Mouse (Mus musculus): ENCODE measurements around the gene Taar4.

Taar4 gene

DNA sequence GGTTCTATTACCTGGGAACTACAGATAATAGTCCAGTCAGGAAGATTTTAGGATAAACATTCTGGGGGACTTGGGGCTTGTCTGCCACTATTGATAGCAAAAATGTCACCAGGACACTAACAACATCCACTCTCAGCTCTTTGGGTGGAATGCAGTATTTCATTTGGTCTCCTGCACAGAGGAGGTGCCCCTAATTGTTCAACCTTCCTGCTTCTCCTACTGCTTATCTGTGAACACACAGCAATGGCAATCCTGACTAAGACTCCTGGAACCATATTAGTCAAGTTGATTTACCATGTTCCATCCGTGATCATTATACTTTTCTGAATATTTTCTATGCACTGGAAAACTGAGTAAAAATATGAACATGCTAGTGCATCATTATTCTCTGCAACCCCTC is 47.8 kb downstream of the Taar4 start:
- no peak for DNase-seq

Data from kidney, postnatal 14 days (tissue).